Mouse (Mus musculus) layer of hippocampus, postnatal 25 days (tissue): ENCODE measurements around the gene Spon1. TPM values are rescaled to one million over a fixed set of nuclear protein-coding genes. Genes with fewer than 3 reads are reported as not detected.

Experiments
- DNase-seq, 2 experiments: peaks; one replicate each; pipeline ENCODE4 v3.0.0; 2022; ENCODE audit warnings: mixed read lengths in 2 of 2, low spot score in 1 of 2; ENCODE audit errors: extremely low spot score in 1 of 2
- total RNA-seq, 2 experiments: library from RNA; stranded (reverse); gene quantifications; 2 replicates each; pipeline ENCODE4 v1.2.3; 2021

The Spon1 gene
- total RNA-seq, 2 experiments from 2014 or later: 65.9 to 70.7 TPM

DNA sequence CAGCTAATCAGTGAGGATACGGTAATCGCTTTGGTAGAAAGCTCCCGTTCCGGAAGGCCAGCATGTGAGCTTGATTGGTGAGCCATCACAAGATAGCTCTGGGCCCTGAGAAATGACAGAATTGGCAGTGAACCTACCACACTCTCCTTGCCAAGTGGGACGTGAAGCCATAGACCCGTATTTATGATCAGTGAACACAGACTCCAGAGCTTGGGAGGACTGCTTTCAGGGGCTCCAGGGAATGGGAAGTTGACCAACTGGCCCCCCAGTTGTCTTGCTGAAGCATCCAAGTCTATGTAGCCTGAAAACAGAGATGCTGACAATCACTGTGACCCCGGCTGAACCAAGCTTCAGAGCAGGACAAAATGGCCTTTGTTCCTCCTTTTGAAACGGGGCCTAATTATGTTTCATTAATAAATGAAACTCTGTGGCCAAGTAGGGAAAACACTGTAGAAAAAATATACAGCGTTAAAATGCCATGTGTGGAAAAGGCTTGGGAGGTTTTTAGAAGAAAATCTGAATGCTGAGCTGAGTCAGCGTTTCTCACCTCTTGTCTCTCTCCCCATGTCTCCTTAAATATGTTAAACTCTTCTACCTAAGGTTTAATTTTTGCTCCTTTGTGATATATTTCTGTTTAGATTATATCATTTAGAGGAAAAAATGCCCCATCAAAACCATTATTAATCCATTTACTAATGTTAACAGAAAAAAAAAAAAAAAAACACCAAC lies 220.8 kb downstream of the Spon1 start:
- no peak for DNase-seq

DNA sequence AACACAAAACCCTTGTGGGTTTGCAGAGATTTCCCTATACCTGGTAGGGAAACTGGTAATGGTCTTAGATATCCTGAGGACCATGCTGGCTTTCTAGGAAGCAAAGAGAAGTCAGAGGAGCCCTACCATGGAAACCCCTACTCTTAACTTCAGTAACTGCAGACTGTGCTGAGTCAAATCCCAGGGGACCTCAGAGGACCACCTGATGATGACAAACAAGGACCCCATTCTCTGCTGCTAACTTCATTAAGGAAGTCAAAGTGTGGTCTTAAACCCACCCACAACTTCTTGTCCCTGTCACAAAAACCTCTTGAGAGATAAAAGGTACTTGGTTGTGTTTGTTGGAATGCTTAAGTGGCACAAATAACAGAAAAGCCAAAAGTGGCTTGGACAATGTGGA lies 222.4 kb downstream of the Spon1 start:
- no peak for DNase-seq

DNA sequence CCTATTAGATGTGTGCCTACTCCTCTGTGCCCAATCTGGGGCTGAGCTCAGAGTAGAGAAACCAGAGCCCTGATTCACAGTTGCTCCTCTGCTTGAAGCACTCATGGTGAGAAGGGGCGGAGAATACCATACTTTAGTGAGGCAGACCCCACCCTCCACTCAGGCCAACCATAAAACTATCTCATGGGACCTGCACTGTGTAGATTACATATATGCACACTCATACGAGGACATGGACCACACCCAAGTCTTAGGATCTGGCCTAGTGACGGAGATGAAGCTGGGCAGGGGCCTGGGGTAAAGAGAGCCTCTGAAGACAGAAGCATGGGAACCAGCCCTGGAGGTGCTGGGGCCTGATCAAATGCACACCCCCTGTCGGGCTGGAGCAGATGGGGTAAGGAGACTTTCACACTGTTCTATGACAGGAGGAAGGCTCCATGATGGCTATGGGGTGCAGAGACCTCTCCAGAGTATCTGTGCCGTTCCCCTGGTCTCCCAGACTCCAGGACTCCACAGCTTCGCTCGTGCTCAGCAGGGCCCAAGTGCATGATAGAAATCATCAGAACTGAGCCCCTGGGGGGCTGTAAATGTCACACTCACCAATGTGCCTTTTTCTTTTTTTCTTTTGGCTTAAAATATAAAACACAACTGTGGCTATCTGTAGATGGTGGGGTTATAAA lies 232.0 kb downstream of the Spon1 start:
- no peak for DNase-seq

DNA sequence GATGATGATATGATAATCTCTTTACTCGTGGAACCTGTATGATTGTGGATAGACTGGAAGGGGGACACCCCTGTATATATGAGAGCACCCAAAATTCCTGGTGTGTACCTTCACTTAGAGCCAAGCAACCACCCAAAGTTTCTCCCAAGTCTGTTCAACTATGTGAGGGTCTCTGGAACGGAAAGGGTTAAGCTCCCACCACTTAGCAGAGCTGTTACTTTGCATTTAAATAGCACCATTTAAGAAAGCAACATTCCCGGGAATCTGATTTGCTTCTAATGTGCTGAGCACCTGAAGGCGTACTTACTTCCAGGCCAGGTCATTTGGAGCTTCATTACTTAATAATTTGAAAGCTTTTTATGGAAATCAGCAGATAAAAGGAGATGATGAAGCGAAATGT lies 238.4 kb downstream of the Spon1 start:
- no peak for DNase-seq

DNA sequence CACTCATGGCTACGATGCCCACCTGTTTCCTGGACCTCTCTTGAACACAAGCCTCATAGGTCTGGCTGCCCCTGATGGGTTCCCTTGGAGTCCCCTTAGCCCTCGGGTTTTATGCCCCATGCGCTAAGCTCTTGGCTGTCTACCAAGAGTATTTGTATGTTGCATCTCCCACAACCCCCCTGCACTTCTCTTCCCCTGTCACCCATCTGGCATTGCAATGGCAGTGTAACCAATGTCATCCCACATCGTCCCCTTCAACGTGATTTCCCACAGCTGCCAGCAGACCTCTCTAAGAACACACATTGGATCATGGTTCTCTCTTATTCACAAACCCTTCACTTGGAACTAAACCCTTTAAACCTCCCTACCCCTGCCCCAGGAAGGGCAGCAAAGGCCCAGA lies 239.7 kb downstream of the Spon1 start:
- no peak for DNase-seq

DNA sequence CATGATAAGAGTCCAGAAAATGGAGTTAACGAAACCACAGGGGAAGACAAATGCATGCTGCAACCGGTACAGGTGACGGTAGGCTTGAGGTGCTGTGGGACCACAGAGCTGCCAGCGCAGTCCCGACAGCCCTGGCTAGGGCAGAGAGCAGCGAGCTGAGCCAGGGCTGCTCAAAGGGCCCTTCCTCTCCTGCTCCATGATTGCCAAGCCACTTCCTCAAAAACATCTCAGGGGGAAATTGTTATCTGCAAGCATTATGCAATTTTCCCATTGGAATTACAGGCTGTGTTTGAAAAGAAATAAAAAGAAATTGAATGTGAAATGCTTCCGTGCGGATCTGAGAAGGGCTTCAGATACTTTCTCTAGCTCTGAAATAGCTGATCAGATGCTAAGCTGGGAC lies 240.7 kb downstream of the Spon1 start:
- DNase-seq: no peak

DNA sequence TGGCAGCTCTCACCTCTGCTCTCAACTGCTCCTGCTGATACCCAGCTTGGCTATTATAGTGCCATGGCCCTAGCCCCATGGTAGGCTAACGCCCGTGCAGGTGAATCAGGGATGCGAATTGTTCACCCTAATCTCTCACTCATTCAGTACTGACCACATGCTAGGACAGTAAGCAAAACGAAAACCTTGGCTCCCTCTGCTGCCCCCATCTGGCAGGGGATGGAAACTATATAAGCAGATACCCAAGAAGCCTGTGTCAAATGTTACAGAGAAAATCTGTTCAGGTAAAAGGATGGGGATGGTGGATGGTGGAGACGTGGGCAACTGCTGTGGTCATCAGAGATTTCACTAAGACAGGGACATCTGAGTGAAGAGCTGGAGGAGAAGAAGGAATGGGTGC lies 241.8 kb downstream of the Spon1 start:
- peak in 1 of 2 experiments; percentile 54 for DNase-seq

DNA sequence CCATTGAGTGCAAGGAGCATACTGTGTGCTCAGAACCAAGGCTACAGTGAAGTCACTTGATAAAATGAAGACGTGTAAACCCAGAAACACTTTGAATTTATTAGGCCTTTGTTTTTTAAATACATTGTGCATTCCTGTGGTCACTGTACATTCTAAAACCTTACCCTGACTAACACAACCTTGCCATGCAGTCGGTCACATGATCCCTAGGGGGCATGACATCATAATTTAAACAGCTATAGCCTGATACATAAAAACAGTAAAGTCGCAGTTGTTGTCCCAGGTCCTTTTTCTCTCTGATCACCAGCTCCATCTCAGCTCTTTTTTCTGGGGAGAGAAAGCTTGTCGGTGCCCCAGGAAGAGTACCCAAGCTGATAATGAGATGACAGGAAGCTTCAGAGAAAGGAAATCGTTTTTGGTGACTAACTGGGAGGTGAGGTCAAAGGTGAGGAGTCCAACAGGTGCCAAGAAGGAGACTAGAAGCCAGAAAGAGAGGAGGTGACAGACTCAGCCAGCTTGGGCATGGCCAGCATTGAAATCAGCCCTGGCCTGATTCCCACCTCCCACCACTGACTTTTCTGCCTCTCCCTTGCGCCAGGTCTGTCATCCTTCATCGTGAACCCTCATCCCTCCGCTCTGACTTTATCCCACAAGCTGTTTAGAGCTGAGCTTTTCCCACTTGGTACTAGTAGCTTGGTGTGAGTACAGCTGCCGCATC lies 246.1 kb downstream of the Spon1 start:
- no peak for DNase-seq

DNA sequence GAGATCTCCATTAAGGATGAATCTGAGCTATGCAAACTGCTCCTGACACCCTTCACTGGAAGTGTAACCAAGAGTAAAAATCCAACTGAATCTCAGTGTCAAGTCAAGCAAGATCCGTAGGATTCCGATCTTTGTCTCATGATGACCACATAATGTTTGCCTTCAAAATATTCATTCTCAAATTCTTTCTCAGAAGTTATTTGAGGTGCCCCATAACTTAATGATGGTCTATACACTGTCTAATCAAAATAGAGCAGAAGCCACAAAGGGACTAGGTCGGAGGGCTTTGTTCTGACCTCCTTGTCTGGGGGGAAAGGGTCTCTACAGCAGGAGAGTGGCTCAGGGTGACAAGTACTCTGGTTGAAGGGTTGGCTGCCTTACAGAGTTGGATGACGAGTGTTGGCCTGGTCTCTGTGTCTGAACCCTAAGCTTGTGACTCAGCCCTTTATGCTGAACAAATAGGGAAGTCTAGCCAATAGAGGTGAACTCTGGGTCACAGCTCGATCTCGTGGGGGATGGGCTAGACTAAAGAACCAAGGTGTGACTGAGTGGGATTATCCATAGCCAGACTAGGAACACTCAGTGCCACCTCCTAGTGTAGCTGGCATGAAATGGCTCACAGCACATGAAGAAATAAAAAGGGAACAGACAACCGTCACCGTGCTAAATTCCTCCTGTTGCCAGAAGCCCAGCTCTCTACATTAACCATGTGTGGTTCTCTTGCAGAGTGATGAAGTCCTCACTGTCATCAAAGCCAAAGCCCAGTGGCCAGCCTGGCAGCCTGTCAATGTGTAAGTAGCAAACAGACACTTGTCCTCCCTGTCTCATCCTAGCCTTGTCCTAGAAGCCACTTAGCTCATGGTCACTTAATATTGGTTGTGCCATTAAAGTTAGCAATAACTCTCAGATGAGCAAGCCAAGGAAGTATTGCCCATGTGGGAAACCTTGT lies 250.5 kb downstream of the Spon1 start:
- DNase-seq: no peak

DNA sequence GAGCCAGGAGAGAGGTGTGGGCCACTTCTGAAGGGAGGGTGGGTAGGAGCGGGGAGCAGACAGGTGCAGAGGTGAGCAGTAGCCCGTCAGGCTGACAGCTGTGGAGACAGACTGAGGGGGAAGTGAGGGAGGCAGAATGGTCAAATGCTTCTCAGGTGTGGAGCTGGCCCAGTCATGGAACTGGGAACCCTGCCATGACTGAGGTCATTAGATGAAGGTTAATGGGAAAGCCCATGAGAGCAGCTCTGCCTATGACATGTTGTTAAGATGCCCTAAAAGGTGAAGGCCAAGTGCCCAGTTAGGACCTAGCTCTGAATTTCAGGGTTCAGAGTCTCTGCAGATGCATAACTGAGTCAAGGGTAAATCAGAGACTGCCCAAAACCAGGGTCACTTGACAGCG lies 253.1 kb downstream of the Spon1 start:
- no peak for DNase-seq

DNA sequence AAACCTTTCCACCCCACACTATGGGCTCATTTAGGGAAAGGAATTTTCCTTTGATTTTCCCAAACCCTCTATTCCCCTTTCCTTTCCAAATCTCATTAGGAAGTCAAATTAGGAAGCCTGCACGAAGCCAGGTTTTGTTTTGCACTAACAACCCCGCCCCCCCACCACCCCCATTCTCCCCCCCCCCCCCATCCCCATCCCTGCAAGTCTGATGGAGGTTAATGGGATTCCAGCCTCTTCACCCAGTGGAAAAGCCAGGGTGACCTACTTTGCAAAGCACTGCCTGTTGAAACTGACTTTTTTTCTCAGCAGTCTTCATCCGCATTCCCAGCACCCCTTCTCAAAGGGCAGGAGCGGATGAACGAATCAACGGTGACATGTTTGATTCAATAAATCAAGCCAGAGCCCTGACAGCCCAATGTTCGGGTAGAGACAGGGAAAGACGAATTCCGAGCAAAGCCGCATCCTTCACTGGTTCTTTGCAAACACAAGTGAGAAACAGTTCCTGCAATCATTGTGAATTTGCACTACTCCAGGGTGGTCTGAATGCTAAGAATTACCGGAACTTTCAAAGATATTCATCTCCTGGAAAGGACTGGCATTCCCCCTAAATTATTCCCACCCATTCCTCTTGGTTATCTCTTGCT lies 254.4 kb downstream of the Spon1 start:
- DNase-seq: no peak

DNA sequence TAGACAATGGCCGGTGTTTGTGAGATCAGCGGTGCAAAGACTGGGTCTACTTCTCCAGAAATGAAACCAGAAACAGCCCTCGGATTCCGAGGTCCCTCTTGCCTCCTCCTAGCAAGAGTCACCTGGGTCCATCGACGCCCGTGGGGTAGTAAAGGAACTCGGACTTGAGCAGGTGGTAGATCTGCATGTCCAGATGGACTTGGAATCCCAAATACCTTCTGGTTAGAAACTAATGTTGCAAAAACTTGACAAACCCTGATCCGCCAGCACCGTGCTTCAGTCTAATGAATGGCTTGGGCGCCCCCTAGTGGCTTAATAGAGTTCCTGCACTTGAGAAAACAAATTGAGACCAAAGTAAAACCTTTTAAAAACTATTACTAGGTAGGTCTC lies 254.9 kb downstream of the Spon1 start:
- DNase-seq: peak; percentile 75 to 78

DNA sequence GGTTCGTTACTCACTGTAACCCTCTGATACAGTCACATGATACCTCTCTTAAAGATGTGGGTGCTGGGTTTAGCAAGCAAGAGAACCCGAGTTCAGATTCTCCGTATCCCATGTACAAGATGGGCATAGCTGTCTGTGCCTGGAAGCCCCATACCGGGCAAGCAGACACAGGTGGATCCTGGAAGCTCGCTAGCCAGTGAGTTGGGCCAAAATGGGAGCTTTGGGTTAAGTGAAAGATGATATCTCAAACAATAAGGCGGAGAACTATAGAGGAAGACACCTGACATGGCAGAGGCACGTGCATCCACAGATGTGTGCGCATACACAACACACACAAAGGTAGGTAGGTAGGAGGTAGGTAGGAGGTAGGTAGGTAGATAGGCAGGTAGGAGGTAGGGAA lies 261.1 kb downstream of the Spon1 start:
- no peak for DNase-seq

DNA sequence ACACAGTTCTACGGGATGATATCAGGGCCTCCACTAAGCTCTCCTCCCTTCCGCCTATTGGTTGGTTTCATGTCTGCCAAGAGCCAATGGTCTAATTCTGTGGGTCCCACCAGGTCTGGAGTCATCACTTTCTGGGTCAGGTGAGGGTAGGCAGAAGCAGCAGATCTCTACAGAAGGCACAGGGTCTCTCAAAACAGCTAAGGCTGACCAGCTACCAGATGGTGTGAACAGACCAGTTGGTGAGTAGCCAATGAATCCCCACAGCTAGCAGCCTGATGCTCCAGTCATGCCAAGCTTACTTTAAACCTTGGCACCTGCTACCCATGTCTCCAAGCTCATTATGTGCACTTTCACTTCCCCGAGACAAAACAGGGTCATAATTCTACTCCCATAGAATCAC lies 261.6 kb downstream of the Spon1 start:
- no peak for DNase-seq

DNA sequence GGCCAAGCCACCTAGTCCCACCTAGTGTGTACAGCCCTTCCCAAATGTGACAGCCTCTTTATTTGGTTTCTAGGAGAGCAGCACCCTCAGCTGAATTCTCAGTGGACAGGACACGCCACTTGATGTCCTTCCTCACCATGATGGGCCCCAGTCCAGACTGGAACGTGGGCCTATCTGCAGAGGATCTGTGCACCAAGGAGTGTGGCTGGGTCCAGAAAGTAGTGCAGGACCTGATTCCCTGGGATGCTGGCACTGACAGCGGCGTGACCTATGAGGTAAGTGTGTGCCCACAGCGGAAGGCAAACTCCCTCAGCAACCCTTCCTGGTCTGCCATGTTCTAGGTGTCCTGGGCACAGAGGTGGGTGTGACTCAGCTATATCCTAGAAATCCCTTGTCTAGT lies 263.0 kb downstream of the Spon1 start:
- no peak for DNase-seq

DNA sequence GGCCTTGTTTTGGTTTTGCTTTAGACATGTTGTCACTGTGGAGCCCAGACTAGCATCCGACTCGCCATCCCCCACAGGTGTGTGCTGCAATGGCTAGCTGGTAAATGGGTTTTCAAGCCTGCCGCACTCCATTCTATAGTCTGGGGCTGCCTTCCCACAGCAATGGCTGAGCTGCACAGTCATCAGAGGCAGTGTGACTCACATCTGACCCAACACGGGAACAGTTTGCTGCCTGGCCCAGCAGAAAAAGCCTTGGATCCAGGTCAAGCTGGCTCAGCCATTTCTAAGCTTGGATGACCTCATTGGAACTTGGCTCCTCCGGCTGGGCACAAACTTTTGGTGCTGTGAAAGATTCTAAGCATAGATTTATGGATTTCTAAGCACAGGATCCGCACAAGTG lies 263.8 kb downstream of the Spon1 start:
- DNase-seq: no peak

DNA sequence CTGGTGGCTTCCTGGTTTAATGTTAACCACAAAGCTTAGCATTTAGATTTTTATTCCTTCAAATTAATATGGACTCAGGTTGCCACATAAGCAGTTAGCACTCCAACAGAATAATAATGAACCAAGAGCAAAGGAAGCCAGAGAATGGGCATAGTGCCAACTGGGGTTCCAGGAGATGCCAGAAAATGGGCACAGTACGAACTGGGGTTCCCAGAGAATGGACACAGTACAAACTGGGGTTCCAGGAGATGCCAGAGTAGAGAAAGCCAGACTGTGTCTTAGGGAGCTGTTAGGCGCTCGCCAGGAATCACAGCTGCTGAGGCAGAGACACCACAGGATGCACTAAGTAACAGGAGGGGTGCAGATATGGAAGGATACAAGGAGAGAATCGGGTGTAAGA lies 271.4 kb downstream of the Spon1 start:
- no peak for DNase-seq

DNA sequence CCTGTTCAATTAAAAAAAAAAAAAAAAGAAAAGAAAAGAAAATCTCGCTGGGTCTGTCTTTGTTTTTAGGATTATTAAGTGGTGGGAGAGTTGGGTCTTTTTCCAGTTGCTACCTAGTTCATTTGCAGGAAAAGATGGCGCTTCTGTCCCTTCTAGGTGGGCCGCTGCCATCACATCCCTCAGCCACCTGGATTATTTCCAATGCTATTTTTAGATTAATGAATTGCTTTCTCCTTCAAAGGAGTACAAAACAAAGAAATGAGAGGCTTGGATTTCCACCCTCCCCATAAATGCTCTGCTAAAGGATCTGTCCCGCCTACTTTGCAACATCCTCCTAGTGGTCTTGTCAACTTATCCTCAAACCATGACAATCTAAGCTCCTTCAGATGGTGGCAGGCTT lies 275.6 kb downstream of the Spon1 start:
- no peak for DNase-seq

DNA sequence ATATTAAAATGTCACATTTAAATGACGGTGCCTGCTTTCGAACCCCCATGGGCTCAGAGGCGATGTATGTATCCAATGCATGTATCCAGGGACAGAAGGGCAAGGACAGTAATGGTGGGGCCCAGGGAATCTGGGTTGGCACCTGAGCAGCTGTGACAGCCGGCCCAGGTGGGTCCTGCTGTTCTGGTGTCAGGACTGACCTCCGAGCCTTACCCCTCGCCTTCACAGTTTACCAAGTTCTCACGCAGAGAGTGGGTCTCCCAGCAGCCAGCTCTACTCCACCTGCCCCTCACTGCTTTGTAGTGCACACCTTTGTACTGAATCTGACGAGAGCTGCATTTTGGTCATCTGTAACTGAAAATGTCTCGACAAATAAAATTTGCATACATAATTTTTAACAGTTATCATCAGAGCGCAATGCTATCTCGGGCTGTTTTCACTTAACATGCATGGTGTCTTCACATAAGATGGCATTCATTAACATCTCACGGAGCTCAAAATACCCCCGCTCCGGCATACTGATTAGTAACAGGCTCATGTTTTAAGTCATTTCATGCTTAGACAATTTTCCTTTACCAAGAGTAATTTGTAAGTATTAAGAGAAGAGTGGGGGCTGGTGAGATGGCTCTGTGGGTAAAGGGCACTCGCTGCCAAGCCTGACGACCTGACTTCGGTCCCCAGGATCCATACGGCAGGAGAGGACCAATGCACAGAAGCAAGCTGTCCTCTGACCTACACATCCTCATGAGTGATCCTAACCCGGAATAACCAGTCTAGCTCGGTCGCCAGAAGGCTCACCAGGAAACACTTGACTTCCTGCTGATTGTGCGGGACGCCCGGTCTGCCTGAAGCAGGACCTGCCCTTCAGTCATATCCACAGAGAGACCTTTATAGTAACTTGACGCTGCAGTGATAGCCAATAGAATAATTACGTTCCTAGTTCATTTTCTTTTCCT lies 277.5 kb downstream of the Spon1 start:
- DNase-seq: no peak
